Mouse (Mus musculus) MEL-GATA-1-ER (cell line): ENCODE results near the gene Cdc42ep2.

ENCODE experiments used
- DNase-seq: peaks from one replicate; pipeline ENCODE4 v3.0.0-alpha.2; 2012; ENCODE audit warnings: low read depth; ENCODE audit errors: extremely low read depth

Cdc42ep2 gene

GRCm38 (mm10) chr19:5942581-5942980, 18.0 kb upstream of the Cdc42ep2 start:
- DNase-seq: no peak

- no peak for DNase-seq
Measured at GRCm38 (mm10) chr19:5940656-5941055, 16.0 kb upstream of the Cdc42ep2 start.

GRCm38 (mm10) chr19:5940173-5940572, 15.6 kb upstream of the Cdc42ep2 start:
- no peak for DNase-seq

GRCm38 (mm10) chr19:5939715-5940114, 15.1 kb upstream of the Cdc42ep2 start:
- no peak for DNase-seq

GRCm38 (mm10) chr19:5938516-5938915, 13.9 kb upstream of the Cdc42ep2 start:
- DNase-seq: no peak

- DNase-seq: no peak
Measured at GRCm38 (mm10) chr19:5937836-5938406, 13.3 kb upstream of the Cdc42ep2 start.

GRCm38 (mm10) chr19:5937095-5937835, 12.6 kb upstream of the Cdc42ep2 start:
- DNase-seq: no peak

- no peak for DNase-seq
Measured at GRCm38 (mm10) chr19:5935691-5936090, 11.1 kb upstream of the Cdc42ep2 start.

GRCm38 (mm10) chr19:5935266-5935665, 10.7 kb upstream of the Cdc42ep2 start:
- no peak for DNase-seq

GRCm38 (mm10) chr19:5929634-5930596, 5.3 kb upstream of the Cdc42ep2 start:
- no peak for DNase-seq

- no peak for DNase-seq
Measured at GRCm38 (mm10) chr19:5928546-5928945, 3.9 kb upstream of the Cdc42ep2 start.

GRCm38 (mm10) chr19:5928104-5928503, 3.5 kb upstream of the Cdc42ep2 start:
- DNase-seq: no peak

GRCm38 (mm10) chr19:5927532-5927931, 2.9 kb upstream of the Cdc42ep2 start:
- no peak for DNase-seq

- no peak for DNase-seq
Measured at GRCm38 (mm10) chr19:5927026-5927425, 2.4 kb upstream of the Cdc42ep2 start.

- no peak for DNase-seq
Measured at GRCm38 (mm10) chr19:5925311-5925855, 767 bp upstream of the Cdc42ep2 start.

GRCm38 (mm10) chr19:5923990-5924712, 465 bp downstream of the Cdc42ep2 start:
- peak; percentile 76 for DNase-seq

GRCm38 (mm10) chr19:5922963-5923362, 1.7 kb downstream of the Cdc42ep2 start:
- DNase-seq: no peak

GRCm38 (mm10) chr19:5922119-5922942, 2.3 kb downstream of the Cdc42ep2 start:
- peak; percentile 92 for DNase-seq

- DNase-seq: peak; percentile 26
Measured at GRCm38 (mm10) chr19:5921715-5922114, 2.9 kb downstream of the Cdc42ep2 start.
